Mouse (Mus musculus): Measurements from ENCODE around the gene Stk38. TPM values are rescaled to one million over a fixed set of nuclear protein-coding genes. Genes with fewer than 3 reads are reported as not detected.

The Stk38 gene
- total RNA-seq, 1 experiment = 78.0 TPM

DNA sequence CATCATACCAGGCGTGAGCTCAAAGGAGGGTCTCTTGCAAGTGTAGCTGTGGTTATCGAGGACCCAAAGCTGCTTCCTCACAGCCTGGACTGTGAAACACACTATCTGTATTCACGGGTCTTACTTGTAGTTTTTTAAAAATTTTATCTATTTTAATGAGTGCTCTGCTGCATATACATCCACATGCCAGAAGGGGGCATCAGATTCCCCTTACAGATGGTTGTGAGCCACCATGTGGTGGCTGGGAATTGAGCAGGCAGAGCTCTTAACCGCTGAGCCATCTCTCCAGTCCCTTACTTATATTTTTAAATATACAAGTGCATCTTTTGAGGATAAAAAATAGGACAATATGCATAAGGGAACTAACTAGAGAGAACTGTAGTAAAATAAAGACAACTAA lies 20.1 kb downstream of the Stk38 start:
- Histone ChIP-seq H3K36me3 (ENCODE audit: control insufficient read depth, insufficient read depth, low read length, poor library complexity, severe bottlenecking) (peaks cover 32% of the 10 kb centered on the region), H3K9me3 (ENCODE audit: control insufficient read depth, insufficient read depth, low read depth, low read length) (no peaks in the 10 kb centered on the region), H3K9ac (ENCODE audit: insufficient read depth, low read depth, low read length, poor library complexity, severe bottlenecking) (peak overlapping the region; percentile 28; the same call in 1 of the 2 replicates), H3K4me3 (ENCODE audit: insufficient read depth in 1 of 2, low read depth in 1 of 2, low read length in 2 of 2, poor library complexity in 1 of 2, severe bottlenecking in 1 of 2) (no peak overlapping the region), H3K4me1 (ENCODE audit: control insufficient read depth in 2 of 2, insufficient read depth in 2 of 2, low read length in 2 of 2, poor library complexity in 1 of 2) (peaks cover 9 to 10% of the 10 kb centered on the region in 2 experiments; a peak in 3 of 4 replicates), H3K27ac (ENCODE audit: insufficient read depth, low read depth, low read length, poor library complexity, severe bottlenecking) (no peak overlapping the region; the same call in 1 of the 2 replicates)
- in situ Hi-C loops (cut with MboI; ENCODE audit: low sequenced_read_pairs in 2 of 2, unreplicated experiment in 2 of 2) = no loop called here
- TF ChIP-seq MAFK (IDR thresholded peaks at IDR 0.05; ENCODE audit: insufficient read depth, low read depth, low read length) = no peak
- no peak for TF ChIP-seq HCFC1 (IDR thresholded peaks at IDR 0.05; ENCODE audit: borderline replicate concordance, insufficient read depth, low read length)
- TF ChIP-seq CHD2 (IDR thresholded peaks at IDR 0.05; ENCODE audit: low read depth, low read length) = no peak
- TF ChIP-seq ZNF384 (IDR thresholded peaks at IDR 0.05; ENCODE audit: low read depth, low read length) = peak; percentile 66; the same call in 1 of the 2 replicates
- TF ChIP-seq ZC3H11A (IDR thresholded peaks at IDR 0.05; ENCODE audit: borderline replicate concordance, low read depth, low read length) = 0 out of 2 replicates have a peak, but pooled peaks have one; percentile 38
- no peak for DNase-seq (ENCODE audit: low read depth, low spot score)

DNA sequence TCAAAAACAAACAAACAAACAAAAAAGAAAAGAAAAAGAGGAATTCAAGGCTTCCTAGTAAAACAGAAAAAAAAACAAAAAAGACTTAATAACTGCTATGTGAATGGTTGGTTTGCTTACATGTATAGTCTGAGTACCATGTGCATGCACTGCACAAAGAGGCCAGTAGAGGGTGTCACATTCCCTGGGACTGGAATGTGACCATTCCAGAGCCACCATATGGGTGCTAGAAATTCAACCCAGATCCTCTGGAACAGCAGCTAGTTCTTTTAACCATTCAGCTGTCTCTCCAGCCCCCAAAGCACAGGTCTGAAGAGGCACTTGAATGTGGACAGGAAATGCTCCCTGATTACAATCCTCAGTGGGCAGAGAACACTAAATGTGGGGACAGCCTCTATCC lies 21.0 kb downstream of the Stk38 start:
- H3K9me3 ChIP-seq (ENCODE audit: control insufficient read depth, insufficient read depth, low read depth, low read length) = no peaks in the 10 kb centered on the region
- TF ChIP-seq CHD2 (IDR thresholded peaks at IDR 0.05; ENCODE audit: low read depth, low read length) (no peak), HCFC1 (IDR thresholded peaks at IDR 0.05; ENCODE audit: borderline replicate concordance, insufficient read depth, low read length) (peak; percentile 38; the same call in 1 of the 2 replicates)
- in situ Hi-C loops (cut with MboI; ENCODE audit: low sequenced_read_pairs in 2 of 2, unreplicated experiment in 2 of 2) = no loop called here
- no peak overlapping the region for H3K9ac ChIP-seq (ENCODE audit: insufficient read depth, low read depth, low read length, poor library complexity, severe bottlenecking)
- DNase-seq (ENCODE audit: low read depth, low spot score) = peak; percentile 81
- H3K27ac ChIP-seq (ENCODE audit: insufficient read depth, low read depth, low read length, poor library complexity, severe bottlenecking) = 0 out of 2 replicates have a peak overlapping the region, but pooled peaks have one; percentile 0
- H3K36me3 ChIP-seq (ENCODE audit: control insufficient read depth, insufficient read depth, low read length, poor library complexity, severe bottlenecking) = peaks cover 33% of the 10 kb centered on the region
- no peak overlapping the region for H3K4me3 ChIP-seq (ENCODE audit: insufficient read depth in 1 of 2, low read depth in 1 of 2, low read length in 2 of 2, poor library complexity in 1 of 2, severe bottlenecking in 1 of 2)
- H3K4me1 ChIP-seq (ENCODE audit: control insufficient read depth in 2 of 2, insufficient read depth in 2 of 2, low read length in 2 of 2, poor library complexity in 1 of 2) = peaks cover 10 to 14% of the 10 kb centered on the region in 2 experiments; a peak in 3 of 4 replicates

DNA sequence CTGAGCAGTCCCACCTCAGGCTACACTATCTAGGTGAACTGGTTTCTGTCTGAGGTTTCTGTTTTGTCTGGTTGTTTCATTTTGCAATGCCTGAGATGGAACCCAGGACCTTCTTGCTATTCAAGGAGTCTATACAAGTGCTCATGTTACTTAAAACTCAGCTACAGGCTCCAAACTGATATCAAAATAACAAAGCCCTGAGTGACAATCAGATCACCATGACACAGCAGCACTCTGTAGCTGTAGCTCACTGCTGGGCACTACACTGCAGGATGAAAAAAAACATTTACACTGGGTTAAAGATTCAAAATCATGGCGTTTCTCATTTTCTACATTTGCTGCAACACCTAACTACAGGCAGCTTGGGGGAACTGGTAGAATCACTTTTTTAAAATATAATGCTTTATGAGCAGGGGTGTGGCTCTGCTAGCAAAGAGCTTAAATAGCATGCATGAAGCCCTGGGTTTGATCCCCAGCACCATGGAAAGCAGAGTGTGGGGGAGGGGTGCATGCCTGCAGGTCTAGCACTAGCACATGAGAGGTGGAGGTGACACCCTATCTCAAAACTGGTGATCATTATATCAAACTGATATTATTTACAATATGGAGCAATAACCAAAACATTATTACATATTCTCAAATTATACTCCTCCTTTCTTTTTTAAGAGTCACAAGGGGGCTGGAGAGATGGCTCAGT lies 22.9 kb downstream of the Stk38 start:
- TF ChIP-seq CHD2 (IDR thresholded peaks at IDR 0.05; ENCODE audit: low read depth, low read length) (no peak), ZNF384 (IDR thresholded peaks at IDR 0.05; ENCODE audit: low read depth, low read length) (no peak), MAFK (IDR thresholded peaks at IDR 0.05; ENCODE audit: insufficient read depth, low read depth, low read length) (peak; percentile 59), HCFC1 (IDR thresholded peaks at IDR 0.05; ENCODE audit: borderline replicate concordance, insufficient read depth, low read length) (no peak), ZC3H11A (IDR thresholded peaks at IDR 0.05; ENCODE audit: borderline replicate concordance, low read depth, low read length) (no peak)
- in situ Hi-C loops (cut with MboI; ENCODE audit: low sequenced_read_pairs in 2 of 2, unreplicated experiment in 2 of 2) = no loop called here
- no peak for DNase-seq (ENCODE audit: low read depth, low spot score)
- Histone ChIP-seq H3K36me3 (ENCODE audit: control insufficient read depth, insufficient read depth, low read length, poor library complexity, severe bottlenecking) (peaks cover 24% of the 10 kb centered on the region), H3K9ac (ENCODE audit: insufficient read depth, low read depth, low read length, poor library complexity, severe bottlenecking) (no peak overlapping the region), H3K27ac (ENCODE audit: insufficient read depth, low read depth, low read length, poor library complexity, severe bottlenecking) (no peak overlapping the region), H3K4me1 (ENCODE audit: control insufficient read depth in 2 of 2, insufficient read depth in 2 of 2, low read length in 2 of 2, poor library complexity in 1 of 2) (peaks cover 11 to 19% of the 10 kb centered on the region in 2 experiments; a peak in 3 of 4 replicates), H3K4me3 (ENCODE audit: insufficient read depth in 1 of 2, low read depth in 1 of 2, low read length in 2 of 2, poor library complexity in 1 of 2, severe bottlenecking in 1 of 2) (no peak overlapping the region), H3K9me3 (ENCODE audit: control insufficient read depth, insufficient read depth, low read depth, low read length) (no peaks in the 10 kb centered on the region)

DNA sequence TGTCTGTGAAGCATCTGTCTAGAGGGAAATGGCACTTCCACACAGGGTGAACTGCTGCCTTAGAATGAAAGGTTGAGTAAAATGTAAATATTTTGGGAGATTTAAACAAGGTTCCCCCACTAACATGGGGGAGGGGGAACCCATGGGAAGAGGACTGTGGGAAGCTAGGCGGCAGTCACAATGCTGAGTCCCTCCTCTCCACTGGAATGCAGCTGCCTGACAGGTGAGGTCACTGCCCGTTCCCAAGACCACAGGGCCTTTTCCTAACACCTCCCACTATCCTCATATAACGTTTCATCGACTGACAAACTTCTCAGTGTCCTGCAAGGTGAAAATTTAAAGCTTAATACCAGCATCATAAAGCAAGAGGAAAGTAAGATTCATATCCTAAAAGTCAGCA lies 25.2 kb downstream of the Stk38 start:
- TF ChIP-seq CHD2 (IDR thresholded peaks at IDR 0.05; ENCODE audit: low read depth, low read length) (no peak), MAFK (IDR thresholded peaks at IDR 0.05; ENCODE audit: insufficient read depth, low read depth, low read length) (no peak), ZC3H11A (IDR thresholded peaks at IDR 0.05; ENCODE audit: borderline replicate concordance, low read depth, low read length) (no peak)
- DNase-seq (ENCODE audit: low read depth, low spot score) = no peak
- Histone ChIP-seq H3K9me3 (ENCODE audit: control insufficient read depth, insufficient read depth, low read depth, low read length) (no peaks in the 10 kb centered on the region), H3K4me1 (ENCODE audit: control insufficient read depth in 2 of 2, insufficient read depth in 2 of 2, low read length in 2 of 2, poor library complexity in 1 of 2) (peaks cover 11 to 19% of the 10 kb centered on the region in 2 experiments; a peak in 3 of 4 replicates), H3K9ac (ENCODE audit: insufficient read depth, low read depth, low read length, poor library complexity, severe bottlenecking) (no peak overlapping the region), H3K4me3 (ENCODE audit: insufficient read depth in 1 of 2, low read depth in 1 of 2, low read length in 2 of 2, poor library complexity in 1 of 2, severe bottlenecking in 1 of 2) (no peak overlapping the region), H3K27ac (ENCODE audit: insufficient read depth, low read depth, low read length, poor library complexity, severe bottlenecking) (no peak overlapping the region), H3K36me3 (ENCODE audit: control insufficient read depth, insufficient read depth, low read length, poor library complexity, severe bottlenecking) (peaks cover 35% of the 10 kb centered on the region)
- in situ Hi-C loops (cut with MboI; ENCODE audit: low sequenced_read_pairs in 2 of 2, unreplicated experiment in 2 of 2) = no loop called here
